Mouse (Mus musculus): ENCODE measurements around the gene Mb21d2.

DNA sequence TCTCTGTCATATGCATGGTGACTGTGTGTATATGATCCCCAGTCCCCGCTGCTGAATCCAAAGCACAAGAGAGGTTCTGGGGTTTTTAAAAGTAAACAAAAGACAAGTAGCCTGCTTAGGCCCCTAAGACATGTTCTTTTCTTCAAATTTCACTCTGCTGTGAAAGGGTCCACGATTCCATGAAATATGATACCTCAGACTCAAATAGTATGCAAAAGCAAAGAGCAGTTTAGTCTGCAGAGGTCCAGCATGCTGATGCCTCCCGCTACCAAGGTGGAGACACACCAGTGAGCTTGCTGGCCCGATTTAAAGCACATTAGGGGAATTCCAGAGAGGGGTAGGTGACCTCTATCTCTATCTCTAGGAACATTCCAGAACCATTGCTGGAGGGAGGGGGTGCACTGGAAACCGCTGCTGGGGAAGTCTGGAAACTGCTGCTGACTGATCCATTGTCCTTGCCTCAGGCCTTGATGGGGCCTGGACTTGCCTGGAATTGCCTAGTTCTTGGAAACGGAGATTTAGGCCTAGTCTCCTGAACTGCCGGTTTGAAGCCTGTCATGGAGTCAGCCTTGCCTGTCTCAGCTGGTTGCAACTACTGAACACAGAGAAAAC, 6.8 kb upstream of the Mb21d2 start:
- TF ChIP-seq USF1 (IDR thresholded peaks at IDR 0.05; ENCODE audit: low read depth): no peak
- TF ChIP-seq CTCF (IDR thresholded peaks at IDR 0.05; ENCODE audit: control insufficient read depth, insufficient read depth, insufficient read length): no peak
- TF ChIP-seq MAX (IDR thresholded peaks at IDR 0.05): no peak
- TF ChIP-seq MYOD1 (IDR thresholded peaks at IDR 0.05; ENCODE audit: control insufficient read depth, insufficient read length, low read depth): no peak
- TF ChIP-seq CEBPB (IDR thresholded peaks at IDR 0.05; ENCODE audit: low read depth): no peak
- TF ChIP-seq MYOG (IDR thresholded peaks at IDR 0.05; ENCODE audit: control insufficient read depth, extremely low read depth, insufficient read length): no peak
- no peak for TF ChIP-seq FOSL1 (IDR thresholded peaks at IDR 0.05; ENCODE audit: insufficient read depth, low read length, poor library complexity, severe bottlenecking)

Measured in C2C12 (cell line).